Mouse (Mus musculus) cerebellum, adult 2 months (tissue): Measurements from ENCODE around the gene Maats1. TPM values are rescaled to one million over a fixed set of nuclear protein-coding genes. Genes with fewer than 3 reads are reported as not detected.

ENCODE experiments used
- DNase-seq, 2 experiments: peaks; one replicate each; pipeline ENCODE4 v3.0.0; 2021
- H3K27ac ChIP-seq: fragments of 200-500 bp; 2 replicates; pipeline ENCODE4 v1.5.1; 2012; ENCODE audit warnings: low read length, control low read depth, inconsistent platforms; ENCODE audit not compliant: insufficient read depth
- H3K27me3 ChIP-seq: fragments of 200-500 bp; 2 replicates; pipeline ENCODE4 v1.6.1; 2012; ENCODE audit warnings: inconsistent platforms, mild to moderate bottlenecking, low read length, moderate library complexity; ENCODE audit not compliant: control insufficient read depth, insufficient read depth
- H3K4me1 ChIP-seq: fragments of 200-500 bp; 2 replicates; pipeline ENCODE4 v1.6.1; 2011; ENCODE audit warnings: low read length; ENCODE audit not compliant: control insufficient read depth, insufficient read depth
- H3K4me3 ChIP-seq: fragments of 200-500 bp; replicated peaks from 2 replicates; pipeline ENCODE3; 2011; ENCODE audit warnings: mild to moderate bottlenecking, low read depth, low read length, control low read depth; ENCODE audit not compliant: insufficient read depth
- CTCF ChIP-seq: fragments of 200-500 bp; IDR thresholded peaks from 2 replicates; pipeline ENCODE4 v1.5.1; 2011; ENCODE audit warnings: low read depth, mild to moderate bottlenecking, control low read depth, low read length, moderate library complexity, borderline replicate concordance; ENCODE audit not compliant: insufficient read depth
- POLR2A ChIP-seq: fragments of 200-500 bp; IDR thresholded peaks from 2 replicates; pipeline ENCODE4 v1.6.1; 2011; ENCODE audit warnings: low read length, control low read depth, borderline replicate concordance; ENCODE audit not compliant: insufficient read depth
- WGBS: fragments of 180-500 bp; shearing (Covaris S2); methylation state at CpG from one replicate; pipeline ENCODE4 v1.1.7; 2018; 5-methylcytosine and 5-hydroxymethylcytosine counted together
- polyA plus RNA-seq: library from polyadenylated mRNA; depleted of rRNA; stranded (reverse); fragments of >200 nt; gene quantifications from 2 replicates; pipeline ENCODE4 v1.2.3, GENCODE M21; 2012

Gene Maats1
- polyA plus RNA-seq, 1 experiment: 0.39 TPM

- H3K4me3 ChIP-seq: no peak overlapping the region
- TF ChIP-seq CTCF: no peak
- TF ChIP-seq POLR2A: no peak
- no peaks in the 10 kb centered on the region for H3K4me1 ChIP-seq
- 52% methylated on average over 6 of the region's 6 CpGs for WGBS
- H3K27me3 ChIP-seq: no peaks in the 10 kb centered on the region
- H3K27ac ChIP-seq: no peak overlapping the region
- DNase-seq: no peak
These were observed 7.5 kb downstream of the Maats1 start for GRCm38 (mm10) chr16:38334431-38334830.

- Histone ChIP-seq H3K4me3 (no peak overlapping the region), H3K27me3 (no peaks in the 10 kb centered on the region), H3K27ac (no peak overlapping the region), H3K4me1 (no peaks in the 10 kb centered on the region)
- no peak for DNase-seq
- TF ChIP-seq CTCF: no peak
- TF ChIP-seq POLR2A: no peak
- 91% methylated on average over 3 of the region's 3 CpGs for WGBS
These were observed 12.6 kb downstream of the Maats1 start for GRCm38 (mm10) chr16:38329340-38329739.

- 70% methylated on average over 11 of the region's 11 CpGs for WGBS
- Histone ChIP-seq H3K27ac (no peak overlapping the region), H3K4me1 (no peaks in the 10 kb centered on the region)
These were observed 15.1 kb downstream of the Maats1 start for GRCm38 (mm10) chr16:38326778-38327397.

GRCm38 (mm10) chr16:38324311-38324710 is 17.6 kb downstream of the Maats1 start:
- WGBS: 93% methylated on average over 15 of the region's 15 CpGs
- peaks cover 1% of the 10 kb centered on the region; the same call in 1 of the 2 replicates for H3K27me3 ChIP-seq
- DNase-seq: no peak
- TF ChIP-seq CTCF (no peak), POLR2A (no peak)
- H3K27ac ChIP-seq: no peak overlapping the region
- H3K4me3 ChIP-seq: no peak overlapping the region
- H3K4me1 ChIP-seq: no peaks in the 10 kb centered on the region

More at GRCm38 (mm10) chr16:38326778-38327397, 15.1 kb downstream of the Maats1 start:
- TF ChIP-seq POLR2A (no peak), CTCF (no peak)
- Histone ChIP-seq H3K4me3 (no peak overlapping the region), H3K27me3 (no peaks in the 10 kb centered on the region)
- no peak for DNase-seq

GRCm38 (mm10) chr16:38321452-38321935 is 20.4 kb downstream of the Maats1 start:
- Histone ChIP-seq H3K4me1 (no peaks in the 10 kb centered on the region), H3K4me3 (peak overlapping the region; percentile 48), H3K27ac (no peak overlapping the region), H3K27me3 (peaks cover 1% of the 10 kb centered on the region; the same call in 1 of the 2 replicates)
- peak; percentile 61 to 63 for DNase-seq
- 23% methylated on average over 17 of the region's 17 CpGs for WGBS
- TF ChIP-seq CTCF (peak; percentile 74; the same call in 1 of the 2 replicates), POLR2A (no peak)

- no peak overlapping the region for H3K27ac ChIP-seq
- H3K4me3 ChIP-seq: no peak overlapping the region
- H3K4me1 ChIP-seq: no peaks in the 10 kb centered on the region
- H3K27me3 ChIP-seq: peaks cover 1% of the 10 kb centered on the region; the same call in 1 of the 2 replicates
- WGBS: 85% methylated on average over 4 of the region's 4 CpGs
- DNase-seq: no peak
- TF ChIP-seq CTCF (no peak), POLR2A (no peak)
These were observed 22.9 kb downstream of the Maats1 start for GRCm38 (mm10) chr16:38319087-38319486.

- Histone ChIP-seq H3K4me3 (no peak overlapping the region), H3K27me3 (peaks cover 1% of the 10 kb centered on the region; the same call in 1 of the 2 replicates), H3K4me1 (no peaks in the 10 kb centered on the region), H3K27ac (no peak overlapping the region)
- WGBS: 77% methylated on average over 9 of the region's 9 CpGs
- TF ChIP-seq CTCF: no peak
- TF ChIP-seq POLR2A: no peak
- no peak for DNase-seq
These were observed 23.5 kb downstream of the Maats1 start for GRCm38 (mm10) chr16:38318492-38318891.

- H3K4me1 ChIP-seq: no peaks in the 10 kb centered on the region
- no peak for DNase-seq
- no peak overlapping the region for H3K4me3 ChIP-seq
- no peak overlapping the region for H3K27ac ChIP-seq
- 58% methylated on average over 11 of the region's 11 CpGs for WGBS
- H3K27me3 ChIP-seq: no peaks in the 10 kb centered on the region
- TF ChIP-seq POLR2A (no peak), CTCF (no peak)
These were observed 33.7 kb downstream of the Maats1 start for GRCm38 (mm10) chr16:38308195-38308594.
